Mouse (Mus musculus): ENCODE measurements around the gene Pmf1. TPM values are rescaled to one million over a fixed set of nuclear protein-coding genes. Genes with fewer than 3 reads are reported as not detected.

The Pmf1 gene
- polyA plus RNA-seq, 1 experiment from 2014 or later: 97.5 TPM

DNA sequence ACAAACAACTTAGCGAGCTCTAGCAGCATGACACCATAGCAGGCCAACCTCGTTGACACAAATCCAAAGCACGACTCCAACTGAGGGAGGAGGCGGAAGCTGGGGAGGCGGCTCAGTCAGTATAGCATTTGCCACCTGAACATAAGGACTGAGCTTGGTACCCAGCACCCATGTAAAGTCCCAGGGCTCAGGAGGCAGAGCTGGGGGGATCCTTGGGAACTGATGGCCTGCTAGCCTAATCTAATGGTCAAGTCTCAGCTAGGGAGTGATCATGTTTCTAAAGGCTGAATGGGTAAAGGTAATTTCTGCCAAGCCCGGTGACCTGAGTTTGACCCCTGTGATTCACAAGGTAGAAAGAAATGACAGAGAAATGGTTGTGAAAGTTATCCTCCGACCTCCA lies 2.6 kb downstream of the Pmf1 start:
- DNase-seq (ENCODE audit: low spot score) (no peak), ATAC-seq (replicated peaks; ENCODE audit: low FRiP score, low read depth) (no peak)
- WGBS: 45% methylated on average over 7 of the region's 7 CpGs

DNA sequence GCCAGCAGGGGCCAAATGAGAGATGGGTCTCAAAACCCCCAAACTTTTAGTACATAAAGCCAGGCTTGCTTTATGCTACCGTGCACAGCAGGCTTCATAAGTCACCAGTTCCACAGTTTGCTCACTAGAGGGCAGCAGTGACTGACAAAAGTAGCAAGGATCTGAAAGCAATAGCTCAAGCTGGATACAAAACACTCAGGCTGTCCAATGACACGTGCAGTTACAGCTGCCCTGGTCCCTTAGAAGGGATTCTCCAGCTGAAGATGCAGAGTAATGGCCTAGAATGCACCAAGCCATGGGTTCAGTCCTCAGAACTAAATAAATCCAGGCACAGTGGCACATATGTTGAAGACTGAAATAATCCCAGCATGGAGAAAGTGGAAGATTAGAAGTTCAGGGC lies 3.0 kb downstream of the Pmf1 start:
- Histone ChIP-seq H3K9ac (ENCODE audit: low read depth, low read length) (no peak overlapping the region), H3K4me1 (replicated peaks; ENCODE audit: insufficient read depth, low read length) (0 out of 2 replicates have a peak, but pooled peaks cover 20% of the 10 kb centered on the region), H3K4me2 (ENCODE audit: low read length) (no peak overlapping the region), H3K36me3 (ENCODE audit: insufficient read depth, low read length) (0 out of 2 replicates have a peak, but pooled peaks cover 5% of the 10 kb centered on the region), H3K27me3 (ENCODE audit: insufficient read depth, low read length) (no peaks in the 10 kb centered on the region), H3K4me3 (replicated peaks; ENCODE audit: low read depth, low read length) (no peak overlapping the region), H3K27ac (no peak overlapping the region), H3K9me3 (replicated peaks; ENCODE audit: low read length) (no peaks in the 10 kb centered on the region)
- DNase-seq (ENCODE audit: low spot score): peak; percentile 96
- ATAC-seq (replicated peaks; ENCODE audit: low FRiP score, low read depth): no peak
- WGBS: 0% methylated on average over 2 of the region's 2 CpGs
- peak; percentile 92 for TF ChIP-seq CTCF (IDR thresholded peaks at IDR 0.05; ENCODE audit: low read depth)

More for the DNA sequence above, 2.6 kb downstream of the Pmf1 start:
- Histone ChIP-seq H3K27me3 (ENCODE audit: insufficient read depth, low read length) (no peaks in the 10 kb centered on the region), H3K36me3 (ENCODE audit: insufficient read depth, low read length) (0 out of 2 replicates have a peak, but pooled peaks cover 7% of the 10 kb centered on the region), H3K4me2 (ENCODE audit: low read length) (no peak overlapping the region), H3K27ac (no peak overlapping the region), H3K4me1 (replicated peaks; ENCODE audit: insufficient read depth, low read length) (0 out of 2 replicates have a peak, but pooled peaks cover 20% of the 10 kb centered on the region), H3K9ac (ENCODE audit: low read depth, low read length) (no peak overlapping the region), H3K9me3 (replicated peaks; ENCODE audit: low read length) (no peaks in the 10 kb centered on the region), H3K4me3 (replicated peaks; ENCODE audit: low read depth, low read length) (no peak overlapping the region)
- no peak for TF ChIP-seq CTCF (IDR thresholded peaks at IDR 0.05; ENCODE audit: low read depth)

DNA sequence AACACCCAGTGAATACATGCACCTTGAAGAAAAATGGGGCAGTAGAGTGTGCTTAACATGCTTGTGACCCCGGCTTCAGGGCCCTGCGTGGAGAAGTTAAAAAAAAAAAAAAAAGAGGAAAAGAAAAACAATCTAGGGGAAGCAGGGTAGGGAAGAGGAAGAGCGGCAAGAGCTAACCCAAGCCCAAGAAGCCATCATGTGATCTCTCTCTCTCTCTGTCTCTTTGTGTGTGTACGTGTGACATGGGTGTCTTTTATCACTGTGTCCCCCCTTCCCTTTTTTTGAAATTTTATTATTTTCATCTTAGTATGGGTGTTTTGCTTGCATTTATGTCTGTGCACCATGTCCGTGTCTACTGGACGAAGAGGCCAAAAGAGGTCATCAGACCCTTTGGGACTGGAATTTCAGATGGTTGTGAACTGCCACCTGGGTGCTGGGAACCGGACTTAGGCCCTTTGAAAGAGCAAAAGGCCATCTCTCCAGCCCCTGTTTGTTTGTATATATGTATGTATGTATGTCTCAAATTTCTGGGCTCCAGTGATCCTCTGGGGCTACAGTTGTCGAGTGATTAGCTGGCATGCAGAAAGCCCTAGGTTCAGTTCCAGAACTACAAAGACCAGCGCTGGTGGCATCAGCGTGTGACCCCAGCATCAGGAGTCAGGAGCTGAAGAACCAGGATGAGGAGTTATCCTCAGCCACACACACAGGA lies 6.5 kb downstream of the Pmf1 start:
- ATAC-seq (replicated peaks; ENCODE audit: low FRiP score, low read depth) (no peak), DNase-seq (ENCODE audit: low spot score) (no peak)
- H3K4me2 ChIP-seq (ENCODE audit: low read length): no peak overlapping the region
- WGBS: 85% methylated on average over 10 of the region's 10 CpGs
- H3K27ac ChIP-seq: no peak overlapping the region
- no peaks in the 10 kb centered on the region for H3K27me3 ChIP-seq (ENCODE audit: insufficient read depth, low read length)
- no peaks in the 10 kb centered on the region for H3K9me3 ChIP-seq (replicated peaks; ENCODE audit: low read length)
- 0 out of 2 replicates have a peak, but pooled peaks cover 3% of the 10 kb centered on the region for H3K36me3 ChIP-seq (ENCODE audit: insufficient read depth, low read length)
- TF ChIP-seq CTCF (IDR thresholded peaks at IDR 0.05; ENCODE audit: low read depth): no peak
- H3K4me3 ChIP-seq (replicated peaks; ENCODE audit: low read depth, low read length): no peak overlapping the region
- no peak overlapping the region for H3K9ac ChIP-seq (ENCODE audit: low read depth, low read length)
- H3K4me1 ChIP-seq (replicated peaks; ENCODE audit: insufficient read depth, low read length): 0 out of 2 replicates have a peak, but pooled peaks cover 9% of the 10 kb centered on the region

DNA sequence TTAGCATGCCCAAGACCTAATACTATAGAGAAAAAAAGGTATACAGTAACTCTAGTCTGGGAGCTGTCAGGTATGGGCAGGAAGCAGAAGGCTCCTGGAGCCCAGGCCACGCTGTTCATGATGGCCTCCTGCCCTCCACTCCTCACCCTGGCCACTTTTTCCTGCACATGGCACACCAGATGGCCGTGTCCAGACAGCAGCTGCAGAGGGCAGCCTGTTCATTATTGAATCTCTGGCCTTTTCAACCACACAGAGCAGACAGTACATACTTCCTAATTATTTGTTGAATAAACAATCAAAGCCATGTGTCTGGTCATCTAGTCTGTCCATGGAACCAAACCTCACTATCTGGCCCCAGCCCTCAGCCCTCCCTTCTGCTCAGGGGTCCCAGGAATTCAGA lies 11.5 kb downstream of the Pmf1 start:
- DNase-seq (ENCODE audit: low spot score) (no peak), ATAC-seq (replicated peaks; ENCODE audit: low FRiP score, low read depth) (no peak)
- 0 out of 2 replicates have a peak, but pooled peaks cover 8% of the 10 kb centered on the region for H3K36me3 ChIP-seq (ENCODE audit: insufficient read depth, low read length)

DNA sequence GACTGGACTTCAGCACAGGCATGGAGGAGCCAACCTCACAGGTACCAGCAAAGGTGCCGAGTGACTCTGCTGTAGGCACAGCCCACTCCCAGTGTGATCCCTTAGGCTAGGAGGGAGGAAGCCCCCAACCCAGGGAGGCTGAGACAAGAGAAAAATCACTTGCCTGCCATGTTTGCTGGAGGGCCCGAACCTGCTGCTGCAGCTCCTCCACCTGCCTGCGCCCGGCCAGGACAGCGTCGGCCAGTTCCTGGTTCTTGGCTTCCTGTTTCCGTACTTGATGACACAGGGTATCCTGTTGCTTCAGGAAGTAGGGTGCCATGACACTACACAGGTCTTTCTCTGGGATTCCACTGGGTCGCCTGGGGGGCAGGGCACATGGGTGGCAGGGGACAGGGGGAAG lies 14.4 kb downstream of the Pmf1 start:
- 82% methylated on average over 8 of the region's 8 CpGs for WGBS
- Histone ChIP-seq H3K36me3 (ENCODE audit: insufficient read depth, low read length) (0 out of 2 replicates have a peak, but pooled peaks cover 8% of the 10 kb centered on the region), H3K4me2 (ENCODE audit: low read length) (no peak overlapping the region), H3K27me3 (ENCODE audit: insufficient read depth, low read length) (no peaks in the 10 kb centered on the region), H3K4me3 (replicated peaks; ENCODE audit: low read depth, low read length) (no peak overlapping the region), H3K9ac (ENCODE audit: low read depth, low read length) (no peak overlapping the region), H3K27ac (no peak overlapping the region), H3K4me1 (replicated peaks; ENCODE audit: insufficient read depth, low read length) (no peaks in the 10 kb centered on the region), H3K9me3 (replicated peaks; ENCODE audit: low read length) (no peaks in the 10 kb centered on the region)
- ATAC-seq (replicated peaks; ENCODE audit: low FRiP score, low read depth) (no peak), DNase-seq (ENCODE audit: low spot score) (no peak)
- no peak for TF ChIP-seq CTCF (IDR thresholded peaks at IDR 0.05; ENCODE audit: low read depth)

More for the DNA sequence above, 11.5 kb downstream of the Pmf1 start:
- H3K4me1 ChIP-seq (replicated peaks; ENCODE audit: insufficient read depth, low read length): no peaks in the 10 kb centered on the region
- H3K27ac ChIP-seq: no peak overlapping the region
- no peak overlapping the region for H3K4me2 ChIP-seq (ENCODE audit: low read length)
- H3K9me3 ChIP-seq (replicated peaks; ENCODE audit: low read length): no peaks in the 10 kb centered on the region
- no peak overlapping the region for H3K4me3 ChIP-seq (replicated peaks; ENCODE audit: low read depth, low read length)
- TF ChIP-seq CTCF (IDR thresholded peaks at IDR 0.05; ENCODE audit: low read depth): no peak
- WGBS: 83% methylated on average over 2 of the region's 2 CpGs
- H3K27me3 ChIP-seq (ENCODE audit: insufficient read depth, low read length): no peaks in the 10 kb centered on the region
- H3K9ac ChIP-seq (ENCODE audit: low read depth, low read length): no peak overlapping the region

DNA sequence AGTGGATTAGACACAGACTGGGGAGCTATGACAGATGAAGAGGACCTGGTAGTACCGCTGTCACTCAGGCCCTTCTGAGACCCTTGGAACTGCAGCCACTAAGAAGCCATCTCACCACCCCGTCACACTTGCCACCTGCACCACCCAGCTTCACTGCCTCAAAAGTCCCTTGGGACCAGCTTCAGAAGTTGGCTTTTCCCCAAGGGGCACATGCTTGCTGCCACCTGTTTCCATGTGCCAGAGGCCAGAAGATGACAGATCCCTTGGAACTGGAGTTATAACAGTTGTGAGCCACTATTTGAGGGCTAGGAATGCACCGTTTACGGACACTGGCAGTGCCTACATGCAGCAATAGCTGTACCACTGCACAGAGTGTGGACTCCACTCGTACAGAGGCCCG lies 14.8 kb downstream of the Pmf1 start:
- DNase-seq (ENCODE audit: low spot score) (no peak), ATAC-seq (replicated peaks; ENCODE audit: low FRiP score, low read depth) (no peak)
- 0 out of 2 replicates have a peak, but pooled peaks cover 9% of the 10 kb centered on the region for H3K36me3 ChIP-seq (ENCODE audit: insufficient read depth, low read length)
- H3K4me3 ChIP-seq (replicated peaks; ENCODE audit: low read depth, low read length): no peak overlapping the region
- H3K27me3 ChIP-seq (ENCODE audit: insufficient read depth, low read length): no peaks in the 10 kb centered on the region
- WGBS: 95% methylated on average over 6 of the region's 6 CpGs
- H3K9me3 ChIP-seq (replicated peaks; ENCODE audit: low read length): no peaks in the 10 kb centered on the region; the same call in 1 of the 2 replicates
- no peak for TF ChIP-seq CTCF (IDR thresholded peaks at IDR 0.05; ENCODE audit: low read depth)
- H3K4me1 ChIP-seq (replicated peaks; ENCODE audit: insufficient read depth, low read length): no peaks in the 10 kb centered on the region
- H3K9ac ChIP-seq (ENCODE audit: low read depth, low read length): no peak overlapping the region
- no peak overlapping the region for H3K4me2 ChIP-seq (ENCODE audit: low read length)
- H3K27ac ChIP-seq: no peak overlapping the region

Data from kidney, postnatal 0 days (tissue).